In the genomic region with DNA sequence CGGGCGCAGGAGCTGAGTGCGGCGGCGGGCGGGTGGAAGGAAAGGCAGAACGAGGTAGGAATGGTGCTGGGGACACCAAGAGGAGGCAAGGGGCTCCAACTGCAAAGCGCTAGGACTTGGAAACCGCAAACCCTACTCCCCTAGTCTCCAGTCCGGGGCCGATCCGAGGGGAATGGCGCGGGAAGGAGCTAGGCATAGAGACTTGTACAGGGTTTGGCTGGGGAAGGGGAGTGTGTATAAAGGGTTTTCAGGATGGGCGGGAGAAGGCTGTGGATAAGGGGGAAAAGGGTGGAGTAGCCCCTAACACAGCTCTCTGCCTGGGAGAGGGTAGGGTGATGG, we compare ENCODE assay signal across 11 mouse cellular contexts. TPM values are rescaled to one million over a fixed set of nuclear protein-coding genes. Genes with fewer than 3 reads are reported as not detected.
DNase-seq lines count a peak whose midpoint lies in the region; ATAC-seq lines count a peak whose summit lies in the region.
"Had no signal": no experiment of that assay in that cellular context is flagged by ENCODE, and none has a peak within 500 bp of the region (broad histone marks: within the 10 kb centered on the region; RNA-seq: fewer than 3 reads in every experiment).

No protein-coding gene starts in this region.

- H3K9ac ChIP-seq in forebrain, embryonic 13.5 days, result peak overlapping the region; percentile 46; the same call in 1 of the 2 replicates
- no peak overlapping the region for H3K9ac ChIP-seq in liver, embryonic 12.5 days
- H3K9ac ChIP-seq in stomach, embryonic 16.5 days (ENCODE audit: low read length), result peak overlapping the region; percentile 58

- peak overlapping the region; percentile 23 for H3K4me3 ChIP-seq in megakaryocyte, embryonic 14.5 days (replicated peaks)
- H3K4me3 ChIP-seq in forebrain, embryonic 13.5 days, result peak overlapping the region; percentile 44
- H3K4me3 ChIP-seq in liver, embryonic 12.5 days, result peak overlapping the region; percentile 35
- peak overlapping the region; percentile 48 for H3K4me3 ChIP-seq in stomach, embryonic 16.5 days (replicated peaks; ENCODE audit: low read length)

- no peak for ATAC-seq in megakaryocyte, adult 5-6 weeks (ENCODE audit: poor library complexity, severe bottlenecking)
- ATAC-seq in forebrain, embryonic 13.5 days, result peak; percentile 26
- no peak for ATAC-seq in liver, embryonic 12.5 days
- ATAC-seq in stomach, embryonic 16.5 days (ENCODE audit: insufficient read depth, low FRiP score), result no peak
- no peak for ATAC-seq in frontal cortex, adult (ENCODE audit: low TSS enrichment)

- no peaks in the 10 kb centered on the region for H3K36me3 ChIP-seq in megakaryocyte, embryonic 14.5 days (replicated peaks; ENCODE audit: low read length)
- H3K36me3 ChIP-seq in forebrain, embryonic 13.5 days (ENCODE audit: poor library complexity, severe bottlenecking), result no peaks in the 10 kb centered on the region
- no peaks in the 10 kb centered on the region for H3K36me3 ChIP-seq in liver, embryonic 12.5 days
- no peaks in the 10 kb centered on the region for H3K36me3 ChIP-seq in stomach, embryonic 16.5 days (ENCODE audit: control insufficient read depth, insufficient read depth, low read length)

- H3K27me3 ChIP-seq in megakaryocyte, embryonic 14.5 days (replicated peaks), result peaks cover 90% of the 10 kb centered on the region
- peaks cover 89% of the 10 kb centered on the region for H3K27me3 ChIP-seq in forebrain, embryonic 13.5 days
- peaks cover 96% of the 10 kb centered on the region for H3K27me3 ChIP-seq in liver, embryonic 12.5 days (replicated peaks)
- H3K27me3 ChIP-seq in stomach, embryonic 16.5 days (ENCODE audit: control insufficient read depth, insufficient read depth, low read length), result peaks cover 51% of the 10 kb centered on the region

- WGBS in forebrain, embryonic 13.5 days, result 15% methylated on average over 14 of the region's 15 CpGs
- WGBS in liver, embryonic 12.5 days (ENCODE audit: insufficient replicate concordance), result 11% methylated on average over 15 of the region's 15 CpGs
- WGBS in stomach, embryonic 16.5 days, result 13% methylated on average over 15 of the region's 15 CpGs

- no peak for DNase-seq in right cerebral cortex, adult 2 months (ENCODE audit: low spot score in 2 of 2)
- no peak for DNase-seq in c-Kit-positive CD71-positive TER-119-positive erythroid progenitor cells, embryonic 14.5 days (ENCODE audit: low spot score)
- DNase-seq: right cerebral cortex, postnatal 25 days had no signal

- peaks cover 32% of the 10 kb centered on the region for H3K9me3 ChIP-seq in megakaryocyte, embryonic 14.5 days
- H3K9me3 ChIP-seq in forebrain, embryonic 13.5 days (replicated peaks), result peaks cover 7% of the 10 kb centered on the region
- H3K9me3 ChIP-seq in liver, embryonic 12.5 days (replicated peaks), result 0 out of 2 replicates have a peak, but pooled peaks cover 10% of the 10 kb centered on the region
- peaks cover 6% of the 10 kb centered on the region for H3K9me3 ChIP-seq in stomach, embryonic 16.5 days (replicated peaks; ENCODE audit: control insufficient read depth, low read length)

- H3K4me2 ChIP-seq in forebrain, embryonic 13.5 days, result peak overlapping the region; percentile 61
- peak overlapping the region; percentile 45 for H3K4me2 ChIP-seq in liver, embryonic 12.5 days
- H3K4me2 ChIP-seq in stomach, embryonic 16.5 days (ENCODE audit: low read depth, low read length), result peak overlapping the region; percentile 68

- no peaks in the 10 kb centered on the region for H3K4me1 ChIP-seq in megakaryocyte, embryonic 14.5 days
- H3K4me1 ChIP-seq in forebrain, embryonic 13.5 days, result no peaks in the 10 kb centered on the region
- no peaks in the 10 kb centered on the region for H3K4me1 ChIP-seq in liver, embryonic 12.5 days
- H3K4me1 ChIP-seq in stomach, embryonic 16.5 days (ENCODE audit: control insufficient read depth, insufficient read depth, low read length), result no peaks in the 10 kb centered on the region

- H3K27ac ChIP-seq in forebrain, embryonic 13.5 days, result no peak overlapping the region
- H3K27ac ChIP-seq in liver, embryonic 12.5 days, result no peak overlapping the region
- no peak overlapping the region for H3K27ac ChIP-seq in stomach, embryonic 16.5 days (ENCODE audit: low read length)

RNA-seq across cellular contexts. Expression of a gene that starts 1.2 kb away (rescaled TPM):
- polyA plus RNA-seq in megakaryocyte, embryonic 14.5 days (2012; ENCODE audit: insufficient read depth, low replicate concordance), result not detected in 2 replicates
- total RNA-seq in megakaryocyte, adult 5-6 weeks (2015), result not detected in 2 replicates
- not detected in 2 replicates for total RNA-seq in megakaryocyte, adult 5-6 weeks (2017)
- 1.7 and 2.8 TPM in 2 replicates for polyA plus RNA-seq in forebrain, embryonic 13.5 days (2015; fragmentation: Nextera tagmentation; extraction: Ambion mirVana)
- 0.06 and 0.11 TPM in 2 replicates for polyA plus RNA-seq in liver, embryonic 12.5 days (2016; fragmentation: Nextera tagmentation; extraction: Ambion mirVana)
- 0.75 and 1.0 TPM in 2 replicates for polyA plus RNA-seq in stomach, embryonic 16.5 days (2015; fragmentation: Nextera tagmentation; extraction: Ambion mirVana)
- total RNA-seq: gastrocnemius, adult 18-20 months; liver, adult 2 months had no signal
- polyA plus RNA-seq: liver, adult 2 months had no signal
